Mouse (Mus musculus) cerebellum, postnatal 36 days (tissue): Measurements from ENCODE around the gene Astn1.

Source experiments
- DNase-seq, 2 experiments: peaks; one replicate each; pipeline ENCODE4 v3.0.0; 2021 to 2022; ENCODE audit warnings: mixed read lengths in 2 of 2

Gene Astn1

GRCm38 (mm10) chr1:158641306-158641705 lies 279.2 kb downstream of the Astn1 start:
- DNase-seq: peak; percentile 25 to 38

- DNase-seq: no peak
These were observed 280.2 kb downstream of the Astn1 start for GRCm38 (mm10) chr1:158642247-158642646.

- no peak for DNase-seq
These were observed 290.7 kb downstream of the Astn1 start for GRCm38 (mm10) chr1:158652799-158653198.

- DNase-seq: peak; percentile 21 to 50
These were observed 291.9 kb downstream of the Astn1 start for GRCm38 (mm10) chr1:158653808-158654520.

GRCm38 (mm10) chr1:158654571-158655205 lies 292.6 kb downstream of the Astn1 start:
- DNase-seq: no peak

GRCm38 (mm10) chr1:158656986-158657385 lies 294.9 kb downstream of the Astn1 start:
- no peak for DNase-seq

- no peak for DNase-seq
These were observed 303.9 kb downstream of the Astn1 start for GRCm38 (mm10) chr1:158666001-158666400.

- peak; percentile 52 to 57 for DNase-seq
These were observed 308.0 kb downstream of the Astn1 start for GRCm38 (mm10) chr1:158669971-158670592.

GRCm38 (mm10) chr1:158687726-158688125 lies 325.7 kb downstream of the Astn1 start:
- DNase-seq: no peak

- no peak for DNase-seq
These were observed 335.4 kb downstream of the Astn1 start for GRCm38 (mm10) chr1:158697423-158697822.

- no peak for DNase-seq
These were observed 335.9 kb downstream of the Astn1 start for GRCm38 (mm10) chr1:158697859-158698569.

- no peak for DNase-seq
These were observed 337.2 kb downstream of the Astn1 start for GRCm38 (mm10) chr1:158699276-158699675.

- DNase-seq: no peak
These were observed 338.1 kb downstream of the Astn1 start for GRCm38 (mm10) chr1:158700147-158700546.

- no peak for DNase-seq
These were observed 339.3 kb downstream of the Astn1 start for GRCm38 (mm10) chr1:158701336-158701735.

- peak; percentile 6 to 28 for DNase-seq
These were observed 351.4 kb downstream of the Astn1 start for GRCm38 (mm10) chr1:158713301-158714095.

- DNase-seq: no peak
These were observed 370.9 kb downstream of the Astn1 start for GRCm38 (mm10) chr1:158732868-158733496.

GRCm38 (mm10) chr1:158739132-158739919 lies 377.3 kb downstream of the Astn1 start:
- DNase-seq: no peak

GRCm38 (mm10) chr1:158740161-158740766 lies 378.2 kb downstream of the Astn1 start:
- DNase-seq: no peak

GRCm38 (mm10) chr1:158740949-158741348 lies 378.9 kb downstream of the Astn1 start:
- DNase-seq: no peak
